Mouse (Mus musculus): ENCODE measurements at regions not wholly inside any gene's neighbourhood (a gene's known extent, or its start where the extent isn't known, plus 50 kb on each side); places are given as distances from the start of the nearest gene placed in this dataset.

DNA sequence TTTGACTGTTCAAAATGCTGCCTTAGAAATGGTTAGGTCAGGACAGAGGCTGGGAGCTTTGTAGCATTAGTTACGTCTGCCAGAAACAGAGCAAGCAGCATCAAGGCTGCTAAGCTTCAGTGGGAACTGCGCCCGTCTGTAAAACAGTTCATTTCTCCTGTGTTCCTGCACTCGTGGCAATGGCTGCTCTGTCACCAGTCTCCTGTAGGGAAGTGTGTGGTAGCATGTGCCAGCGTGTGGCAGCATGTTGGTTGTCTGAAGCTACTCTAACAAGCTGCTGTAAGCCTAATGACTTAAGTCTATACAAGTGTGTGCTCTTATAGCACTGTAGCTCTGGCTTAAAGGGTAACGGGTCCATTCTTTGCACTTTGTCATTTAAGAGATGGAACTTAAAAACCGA is 278.8 kb downstream of the Rsl24d1 start:
- Histone ChIP-seq H3K4me2 (ENCODE audit: low read depth, low read length) (no peak overlapping the region), H3K9me3 (ENCODE audit: control insufficient read depth, low read length) (no peaks in the 10 kb centered on the region), H3K36me3 (ENCODE audit: control insufficient read depth, insufficient read depth, low read length) (no peaks in the 10 kb centered on the region), H3K27ac (ENCODE audit: low read depth, low read length) (no peak overlapping the region), H3K9ac (replicated peaks; ENCODE audit: low read depth, low read length) (no peak overlapping the region), H3K27me3 (ENCODE audit: control insufficient read depth, insufficient read depth, low read length) (no peaks in the 10 kb centered on the region), H3K4me3 (ENCODE audit: low read depth, low read length) (no peak overlapping the region), H3K4me1 (ENCODE audit: control insufficient read depth, insufficient read depth, low read length) (no peaks in the 10 kb centered on the region)
- 80% methylated on average over 7 of the region's 7 CpGs for WGBS
- ATAC-seq (ENCODE audit: low read depth), result no peak

DNA sequence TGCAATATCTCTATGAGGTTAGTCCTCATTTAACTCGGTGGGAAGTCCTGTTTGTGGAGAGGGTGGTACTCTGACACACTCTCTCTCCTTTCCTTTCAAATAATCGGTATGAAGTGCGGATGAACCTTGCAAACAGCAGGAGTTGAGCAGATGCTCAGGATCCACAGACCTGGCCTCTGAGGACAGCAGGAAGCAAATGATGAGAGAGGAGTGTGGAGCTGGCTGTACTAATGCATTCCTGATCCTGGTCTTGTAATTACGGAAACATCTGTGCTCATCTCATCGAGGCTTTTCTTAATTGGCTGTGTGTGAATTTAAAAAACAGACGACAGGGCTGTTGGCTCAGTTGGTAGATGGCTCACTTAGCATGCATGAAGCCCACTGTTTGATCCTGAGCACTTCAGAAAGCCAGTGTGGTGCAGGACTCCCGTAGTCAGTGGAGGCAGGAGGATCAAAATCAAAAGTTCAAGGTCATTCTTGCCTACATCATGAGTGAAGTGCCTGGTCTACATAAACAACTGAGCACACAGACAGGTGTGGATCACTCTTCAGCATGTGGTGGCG is 300.2 kb downstream of the Rsl24d1 start:
- Histone ChIP-seq H3K36me3 (ENCODE audit: control insufficient read depth, insufficient read depth, low read length) (no peaks in the 10 kb centered on the region), H3K4me2 (ENCODE audit: low read depth, low read length) (no peak overlapping the region), H3K27ac (ENCODE audit: low read depth, low read length) (no peak overlapping the region), H3K4me3 (ENCODE audit: low read depth, low read length) (no peak overlapping the region), H3K4me1 (ENCODE audit: control insufficient read depth, insufficient read depth, low read length) (no peaks in the 10 kb centered on the region), H3K27me3 (ENCODE audit: control insufficient read depth, insufficient read depth, low read length) (no peaks in the 10 kb centered on the region), H3K9ac (replicated peaks; ENCODE audit: low read depth, low read length) (no peak overlapping the region), H3K9me3 (ENCODE audit: control insufficient read depth, low read length) (no peaks in the 10 kb centered on the region)
- peak; percentile 70; the same call in 1 of the 2 replicates for ATAC-seq (ENCODE audit: low read depth)
- WGBS, result 66% methylated on average over 8 of the region's 8 CpGs

DNA sequence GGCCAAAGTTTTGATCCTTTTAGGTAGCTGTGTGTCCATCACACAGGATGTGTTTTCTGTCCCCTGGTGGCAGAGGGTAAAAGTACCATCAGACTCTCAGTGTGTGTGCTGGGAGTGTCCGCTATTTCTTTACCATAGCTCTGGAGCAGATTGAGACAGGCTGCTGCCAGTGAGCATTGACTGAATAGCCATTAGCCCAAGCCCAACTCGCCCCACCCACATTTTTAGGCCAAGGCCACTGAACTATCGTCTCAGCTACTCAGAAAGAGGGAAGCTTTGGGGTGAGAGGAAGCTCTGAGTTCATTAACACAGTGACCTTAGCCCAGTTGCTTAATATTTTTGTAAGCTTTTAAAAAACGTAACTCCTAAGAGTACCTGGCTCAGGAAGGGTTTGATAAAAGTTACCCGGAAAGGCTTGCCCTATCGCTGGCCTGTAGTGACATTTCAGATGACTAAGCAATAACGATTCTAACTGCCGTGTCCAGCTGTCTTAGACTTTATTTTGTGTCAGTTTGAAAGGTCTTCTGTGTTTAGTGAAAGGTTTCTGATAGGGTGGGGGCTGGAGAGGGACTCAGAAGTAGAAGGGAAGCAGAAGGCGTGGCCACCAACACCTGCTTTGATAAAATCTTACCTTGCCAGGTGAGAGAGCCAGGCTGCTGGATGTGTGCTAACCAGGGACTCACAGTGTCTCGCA is 303.0 kb downstream of the Rsl24d1 start:
- H3K9ac ChIP-seq (replicated peaks; ENCODE audit: low read depth, low read length), result no peak overlapping the region
- H3K27ac ChIP-seq (ENCODE audit: low read depth, low read length), result no peak overlapping the region
- H3K4me2 ChIP-seq (ENCODE audit: low read depth, low read length), result no peak overlapping the region
- H3K9me3 ChIP-seq (ENCODE audit: control insufficient read depth, low read length), result no peaks in the 10 kb centered on the region
- no peak overlapping the region for H3K4me3 ChIP-seq (ENCODE audit: low read depth, low read length)
- no peaks in the 10 kb centered on the region for H3K4me1 ChIP-seq (ENCODE audit: control insufficient read depth, insufficient read depth, low read length)
- H3K27me3 ChIP-seq (ENCODE audit: control insufficient read depth, insufficient read depth, low read length), result no peaks in the 10 kb centered on the region
- no peak for ATAC-seq (ENCODE audit: low read depth)
- no peaks in the 10 kb centered on the region for H3K36me3 ChIP-seq (ENCODE audit: control insufficient read depth, insufficient read depth, low read length)
- WGBS, result 85% methylated on average over 10 of the region's 10 CpGs

All from neural tube, embryonic 14.5 days (tissue).